Mouse (Mus musculus) midbrain, embryonic 10.5 days (tissue): ENCODE data around the gene Arhgap17. TPM values are rescaled to one million over a fixed set of nuclear protein-coding genes. Genes with fewer than 3 reads are reported as not detected.

Source experiments
- DNase-seq: peaks from one replicate; pipeline ENCODE4 v3.0.0-alpha.2; 2017; ENCODE audit warnings: low spot score
- H3K27ac ChIP-seq: fragments of 300-500 bp; sonication (generic); replicated peaks from 2 replicates; pipeline ENCODE4 v1.5.1; 2016; ENCODE audit warnings: mild to moderate bottlenecking
- H3K27me3 ChIP-seq: fragments of 300-500 bp; sonication (generic); 2 replicates; pipeline ENCODE4 v1.6.1; 2016; ENCODE audit warnings: low read depth, mild to moderate bottlenecking; ENCODE audit not compliant: poor library complexity, severe bottlenecking
- H3K36me3 ChIP-seq: fragments of 300-500 bp; sonication (generic); 2 replicates; pipeline ENCODE4 v1.6.1; 2016; ENCODE audit warnings: mild to moderate bottlenecking, moderate library complexity
- H3K4me1 ChIP-seq: fragments of 300-500 bp; sonication (generic); 2 replicates; pipeline ENCODE4 v1.6.1; 2016
- H3K4me3 ChIP-seq: fragments of 300-500 bp; sonication (generic); 2 replicates; pipeline ENCODE4 v1.5.1; 2016; ENCODE audit warnings: mild to moderate bottlenecking, moderate library complexity
- H3K9me3 ChIP-seq: fragments of 300-500 bp; sonication (generic); replicated peaks from 2 replicates; pipeline ENCODE4 v1.6.1; 2016; ENCODE audit warnings: mild to moderate bottlenecking
- WGBS: fragments of 180-500 bp; shearing (Covaris S2); methylation state at CpG from one replicate; pipeline ENCODE4 v1.1.7; 2016; 5-methylcytosine and 5-hydroxymethylcytosine counted together
- polyA plus RNA-seq: library from polyadenylated mRNA; unstranded; fragments of >200 nt; fragmentation: Nextera tagmentation; extraction: Ambion mirVana; gene quantifications from 2 replicates; pipeline ENCODE4 v1.2.1, GENCODE M21; 2016

Gene Arhgap17
- polyA plus RNA-seq, 1 experiment from 2014 or later: 25.9 TPM

GRCm38 (mm10) chr7:123366806-123367205 is 2.9 kb downstream of the Arhgap17 start:
- Histone ChIP-seq H3K9me3 (no peaks in the 10 kb centered on the region), H3K36me3 (0 out of 2 replicates have a peak, but pooled peaks cover 2% of the 10 kb centered on the region), H3K4me1 (peaks cover 38% of the 10 kb centered on the region), H3K27ac (no peak overlapping the region), H3K27me3 (no peaks in the 10 kb centered on the region), H3K4me3 (no peak overlapping the region)
- 86% methylated on average over 8 of the region's 8 CpGs for WGBS
- DNase-seq: no peak

GRCm38 (mm10) chr7:123365876-123366741 is 3.6 kb downstream of the Arhgap17 start:
- H3K4me1 ChIP-seq: peaks cover 38% of the 10 kb centered on the region
- no peaks in the 10 kb centered on the region for H3K27me3 ChIP-seq
- no peak for DNase-seq
- H3K27ac ChIP-seq: no peak overlapping the region
- 89% methylated on average over 7 of the region's 7 CpGs for WGBS
- no peak overlapping the region for H3K4me3 ChIP-seq
- H3K36me3 ChIP-seq: peaks cover 8% of the 10 kb centered on the region; the same call in 1 of the 2 replicates
- no peaks in the 10 kb centered on the region for H3K9me3 ChIP-seq

- Histone ChIP-seq H3K27me3 (no peaks in the 10 kb centered on the region), H3K4me3 (no peak overlapping the region), H3K4me1 (peaks cover 39% of the 10 kb centered on the region), H3K36me3 (peaks cover 12% of the 10 kb centered on the region; the same call in 1 of the 2 replicates), H3K27ac (no peak overlapping the region), H3K9me3 (no peaks in the 10 kb centered on the region)
- no peak for DNase-seq
- WGBS: 96% methylated on average over 8 of the region's 8 CpGs
Measured at GRCm38 (mm10) chr7:123363971-123364370, 5.7 kb downstream of the Arhgap17 start.

GRCm38 (mm10) chr7:123362806-123363205 is 6.9 kb downstream of the Arhgap17 start:
- H3K9me3 ChIP-seq: no peaks in the 10 kb centered on the region
- H3K4me1 ChIP-seq: peaks cover 29% of the 10 kb centered on the region
- H3K4me3 ChIP-seq: no peak overlapping the region
- peaks cover 14% of the 10 kb centered on the region for H3K36me3 ChIP-seq
- 89% methylated on average over 3 of the region's 3 CpGs for WGBS
- no peaks in the 10 kb centered on the region for H3K27me3 ChIP-seq
- no peak for DNase-seq
- no peak overlapping the region for H3K27ac ChIP-seq

GRCm38 (mm10) chr7:123361229-123361980 is 8.3 kb downstream of the Arhgap17 start:
- 91% methylated on average over 7 of the region's 7 CpGs for WGBS
- no peak for DNase-seq
- H3K36me3 ChIP-seq: peaks cover 24% of the 10 kb centered on the region
- no peaks in the 10 kb centered on the region for H3K27me3 ChIP-seq
- H3K27ac ChIP-seq: no peak overlapping the region
- no peaks in the 10 kb centered on the region; the same call in 1 of the 2 replicates for H3K9me3 ChIP-seq
- H3K4me3 ChIP-seq: no peak overlapping the region
- peaks cover 15% of the 10 kb centered on the region for H3K4me1 ChIP-seq

- Histone ChIP-seq H3K27me3 (no peaks in the 10 kb centered on the region), H3K9me3 (no peaks in the 10 kb centered on the region; the same call in 1 of the 2 replicates), H3K36me3 (peaks cover 24% of the 10 kb centered on the region), H3K27ac (no peak overlapping the region), H3K4me1 (peaks cover 9% of the 10 kb centered on the region), H3K4me3 (no peak overlapping the region)
- no peak for DNase-seq
- WGBS: 93% methylated on average over 5 of the region's 5 CpGs
Measured at GRCm38 (mm10) chr7:123360185-123360584, 9.5 kb downstream of the Arhgap17 start.

GRCm38 (mm10) chr7:123359101-123359500 is 10.6 kb downstream of the Arhgap17 start:
- DNase-seq: peak; percentile 36
- WGBS: 62% methylated on average over 7 of the region's 7 CpGs
- H3K27ac ChIP-seq: no peak overlapping the region
- no peak overlapping the region for H3K4me3 ChIP-seq
- H3K36me3 ChIP-seq: peaks cover 22% of the 10 kb centered on the region
- H3K4me1 ChIP-seq: peaks cover 9% of the 10 kb centered on the region
- no peaks in the 10 kb centered on the region; the same call in 1 of the 2 replicates for H3K9me3 ChIP-seq
- no peaks in the 10 kb centered on the region for H3K27me3 ChIP-seq

GRCm38 (mm10) chr7:123356158-123356557 is 13.6 kb downstream of the Arhgap17 start:
- peaks cover 19% of the 10 kb centered on the region for H3K36me3 ChIP-seq
- no peaks in the 10 kb centered on the region; the same call in 1 of the 2 replicates for H3K9me3 ChIP-seq
- DNase-seq: no peak
- 93% methylated on average over 3 of the region's 3 CpGs for WGBS
- H3K4me3 ChIP-seq: no peak overlapping the region
- peaks cover 9% of the 10 kb centered on the region for H3K4me1 ChIP-seq
- no peak overlapping the region for H3K27ac ChIP-seq
- no peaks in the 10 kb centered on the region for H3K27me3 ChIP-seq

GRCm38 (mm10) chr7:123354851-123355250 is 14.9 kb downstream of the Arhgap17 start:
- H3K4me1 ChIP-seq: peaks cover 16% of the 10 kb centered on the region
- H3K4me3 ChIP-seq: no peak overlapping the region
- H3K27me3 ChIP-seq: no peaks in the 10 kb centered on the region
- DNase-seq: no peak
- H3K27ac ChIP-seq: no peak overlapping the region
- H3K9me3 ChIP-seq: no peaks in the 10 kb centered on the region; the same call in 1 of the 2 replicates
- H3K36me3 ChIP-seq: peaks cover 15% of the 10 kb centered on the region
- WGBS: 93% methylated on average over 2 of the region's 2 CpGs

GRCm38 (mm10) chr7:123354392-123354791 is 15.3 kb downstream of the Arhgap17 start:
- 83% methylated on average over 5 of the region's 5 CpGs for WGBS

GRCm38 (mm10) chr7:123353879-123354278 is 15.8 kb downstream of the Arhgap17 start:
- no peak overlapping the region for H3K27ac ChIP-seq
- H3K4me3 ChIP-seq: no peak overlapping the region
- H3K9me3 ChIP-seq: no peaks in the 10 kb centered on the region; the same call in 1 of the 2 replicates
- 84% methylated on average over 5 of the region's 5 CpGs for WGBS
- DNase-seq: no peak
- H3K4me1 ChIP-seq: peaks cover 14% of the 10 kb centered on the region
- H3K27me3 ChIP-seq: no peaks in the 10 kb centered on the region
- H3K36me3 ChIP-seq: peaks cover 15% of the 10 kb centered on the region

More at GRCm38 (mm10) chr7:123354392-123354791, 15.3 kb downstream of the Arhgap17 start:
- no peak overlapping the region for H3K4me3 ChIP-seq
- no peaks in the 10 kb centered on the region for H3K27me3 ChIP-seq
- H3K4me1 ChIP-seq: peaks cover 16% of the 10 kb centered on the region
- DNase-seq: no peak
- H3K36me3 ChIP-seq: peaks cover 15% of the 10 kb centered on the region
- no peak overlapping the region for H3K27ac ChIP-seq
- H3K9me3 ChIP-seq: no peaks in the 10 kb centered on the region; the same call in 1 of the 2 replicates

GRCm38 (mm10) chr7:123353081-123353480 is 16.6 kb downstream of the Arhgap17 start:
- peaks cover 15% of the 10 kb centered on the region for H3K36me3 ChIP-seq
- H3K9me3 ChIP-seq: no peaks in the 10 kb centered on the region; the same call in 1 of the 2 replicates
- H3K27me3 ChIP-seq: no peaks in the 10 kb centered on the region
- H3K4me1 ChIP-seq: peaks cover 14% of the 10 kb centered on the region
- no peak overlapping the region for H3K27ac ChIP-seq
- DNase-seq: no peak
- 91% methylated on average over 4 of the region's 4 CpGs for WGBS
- no peak overlapping the region for H3K4me3 ChIP-seq
